Mouse (Mus musculus) inflammation-experienced regulatory T-cells, adult 16 weeks (primary cell): ENCODE measurements around the gene Endog. TPM values are rescaled to one million over a fixed set of nuclear protein-coding genes. Genes with fewer than 3 reads are reported as not detected.

Experiments used
- polyA plus RNA-seq: library from polyadenylated mRNA; unstranded; fragments of 100-300 nt; shearing (Covaris generic); gene quantifications from one replicate; pipeline ENCODE4 v1.2.1, GENCODE M21; 2017

Gene Endog
- 2.6 TPM for polyA plus RNA-seq

DNA sequence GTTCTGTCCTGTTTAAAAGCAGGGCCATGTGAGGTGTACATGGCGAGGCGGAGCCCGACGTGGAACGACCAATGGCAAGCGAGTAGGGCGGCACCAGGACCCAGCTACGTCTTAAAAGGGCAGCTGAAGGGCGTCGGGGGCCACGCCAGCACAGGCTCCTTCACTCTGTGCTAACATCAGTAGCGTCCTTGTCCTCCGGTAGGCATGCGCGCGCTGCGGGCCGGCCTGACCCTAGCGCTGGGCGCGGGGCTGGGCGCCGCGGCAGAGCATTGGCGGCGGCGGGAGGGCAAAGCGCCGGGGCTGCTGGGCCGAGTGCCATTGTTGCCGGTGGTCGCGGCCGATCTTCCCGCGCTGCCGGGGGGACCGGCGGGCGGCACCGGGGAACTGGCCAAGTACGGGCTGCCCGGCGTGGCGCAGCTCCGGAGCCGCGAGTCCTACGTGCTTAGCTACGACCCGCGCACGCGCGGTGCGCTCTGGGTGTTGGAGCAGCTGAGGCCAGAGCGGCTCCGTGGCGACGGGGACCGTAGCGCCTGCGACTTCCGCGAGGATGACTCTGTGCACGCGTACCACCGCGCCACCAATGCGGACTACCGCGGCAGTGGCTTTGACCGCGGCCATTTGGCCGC, at the start of gene Endog:
Gene Endog (plus strand): TSS at position 123 of the 626 bp plus-strand sequence.

DNA sequence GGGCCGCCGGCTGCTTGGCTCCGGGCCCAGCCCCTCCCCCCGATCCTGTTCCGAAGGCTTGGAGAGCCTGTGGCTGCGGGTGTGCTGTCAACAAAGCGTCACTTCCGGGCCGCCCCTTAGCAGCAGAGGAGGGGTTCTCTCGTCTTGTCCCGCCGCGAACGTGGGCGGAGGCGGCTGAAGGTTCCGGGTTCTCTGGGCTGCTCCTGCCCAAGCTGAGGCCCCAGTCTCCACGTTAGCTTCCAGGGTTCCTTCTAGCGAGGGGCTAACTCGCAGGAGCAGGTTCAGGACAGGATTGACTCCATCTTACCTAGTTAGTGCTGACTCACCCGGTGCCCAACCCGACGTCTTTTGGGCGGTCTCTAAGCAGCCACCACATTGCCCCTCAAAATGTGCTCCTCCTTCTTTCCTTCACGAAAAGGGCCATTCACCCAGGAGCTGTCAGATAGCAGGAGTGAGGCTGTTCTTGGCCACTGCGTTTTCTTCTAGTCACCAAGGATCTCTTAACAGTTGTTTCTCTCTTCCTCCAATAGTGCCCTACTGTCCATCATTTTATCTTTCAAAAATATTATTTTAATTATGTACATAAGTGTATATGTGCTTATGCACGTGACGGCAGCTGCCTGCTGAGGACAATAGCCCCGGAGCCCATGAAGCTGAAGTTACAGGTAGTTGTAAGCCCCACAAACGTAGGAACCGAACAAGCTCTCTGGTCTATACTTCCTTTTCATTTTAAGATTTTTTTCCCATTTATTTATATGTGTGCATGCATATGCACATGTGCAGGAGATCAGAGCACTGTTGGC, 46.6 kb upstream of the Endog start, which contains the start of gene Zer1:
Gene Zer1 (minus strand): TSS at position 114 of the 803 bp plus-strand sequence.

DNA sequence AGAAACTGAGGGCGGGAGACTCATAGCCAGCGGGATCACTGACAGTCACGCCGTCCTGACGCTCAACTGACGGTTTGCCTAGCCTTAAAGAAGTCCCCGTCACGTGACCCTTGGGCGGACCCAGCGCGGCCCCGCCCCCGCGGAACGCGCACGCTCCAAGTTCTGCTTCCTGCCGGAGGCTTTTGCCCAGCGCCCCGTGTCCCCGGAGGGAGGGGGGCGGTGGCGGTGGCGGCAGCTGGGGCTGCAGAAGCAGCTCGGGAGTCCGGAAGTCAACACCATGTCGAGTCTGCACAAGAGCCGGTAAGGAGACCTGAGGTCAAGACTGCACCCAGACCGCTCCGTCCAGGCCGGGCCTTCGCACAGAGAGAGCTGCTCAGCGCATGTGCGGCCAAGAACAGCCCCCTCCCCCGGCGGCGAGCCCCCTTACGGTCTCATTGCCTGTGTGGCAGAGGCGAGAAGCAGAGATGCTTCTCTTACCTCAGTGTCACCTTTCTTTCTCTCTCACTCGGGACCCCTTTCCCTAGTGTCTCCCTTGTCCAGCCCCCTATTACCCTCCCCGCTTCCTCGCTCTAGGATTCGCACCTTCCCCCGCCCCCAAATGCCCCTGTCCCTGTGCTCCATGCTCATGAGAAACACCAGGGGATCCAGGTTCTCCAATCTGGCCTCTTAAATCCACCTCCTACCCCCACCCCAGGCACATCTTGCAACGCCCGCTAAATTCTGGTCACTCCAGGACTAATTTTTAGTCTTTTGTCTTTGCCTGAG, 37.5 kb upstream of the Endog start, which contains the start of gene Tbc1d13:
Gene Tbc1d13 (plus strand): TSS at position 134 of the 765 bp plus-strand sequence.

DNA sequence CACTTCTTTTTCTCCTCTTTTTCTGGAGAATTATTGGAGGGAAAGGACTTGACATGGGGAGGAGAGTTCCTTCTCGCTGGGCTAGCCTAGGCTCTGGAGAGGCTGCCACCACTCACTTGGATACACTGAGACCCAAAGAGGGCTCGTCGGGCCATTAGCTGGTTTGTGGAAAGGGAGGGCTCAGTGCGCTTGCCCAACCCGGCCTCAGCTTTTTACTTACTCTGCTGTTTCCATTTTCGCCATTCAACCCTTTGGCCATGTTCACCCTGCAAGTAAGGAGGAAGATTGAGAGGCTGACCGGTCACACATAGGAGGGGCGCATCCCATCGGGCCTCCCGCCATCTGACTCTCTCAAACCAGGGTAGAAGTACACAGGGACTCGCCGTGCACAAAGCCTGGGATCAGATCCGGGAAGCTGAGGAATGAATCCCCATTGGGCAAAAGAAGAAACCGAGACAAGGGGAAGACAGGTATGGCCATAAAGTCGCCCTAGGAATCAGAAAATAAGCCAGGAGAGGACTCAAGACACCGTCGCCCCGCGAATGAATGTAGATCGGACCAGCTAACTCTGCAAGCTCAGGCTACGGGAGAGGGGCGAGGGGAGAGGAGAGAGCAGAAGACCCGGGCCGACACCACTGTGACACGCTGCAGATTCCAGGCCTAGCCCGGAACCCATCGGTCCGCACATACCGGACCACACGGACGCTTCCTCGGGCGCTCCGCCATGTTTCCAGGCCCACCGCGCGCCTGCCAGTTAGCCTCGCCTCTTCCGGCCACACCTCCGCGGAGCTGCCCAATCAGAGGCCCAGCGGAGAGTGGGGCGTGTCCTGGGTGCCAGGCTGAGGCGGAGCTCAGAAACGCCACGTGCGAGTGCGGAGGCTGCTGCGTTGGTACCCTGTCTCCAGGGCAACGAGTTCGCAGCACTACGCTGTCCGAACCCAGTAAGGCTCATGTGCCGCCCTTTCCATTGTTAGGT, 6.7 kb downstream of the Endog start, which contains the start of gene Spout1:
Gene Spout1 (minus strand): TSS at position 760 of the 976 bp plus-strand sequence.

DNA sequence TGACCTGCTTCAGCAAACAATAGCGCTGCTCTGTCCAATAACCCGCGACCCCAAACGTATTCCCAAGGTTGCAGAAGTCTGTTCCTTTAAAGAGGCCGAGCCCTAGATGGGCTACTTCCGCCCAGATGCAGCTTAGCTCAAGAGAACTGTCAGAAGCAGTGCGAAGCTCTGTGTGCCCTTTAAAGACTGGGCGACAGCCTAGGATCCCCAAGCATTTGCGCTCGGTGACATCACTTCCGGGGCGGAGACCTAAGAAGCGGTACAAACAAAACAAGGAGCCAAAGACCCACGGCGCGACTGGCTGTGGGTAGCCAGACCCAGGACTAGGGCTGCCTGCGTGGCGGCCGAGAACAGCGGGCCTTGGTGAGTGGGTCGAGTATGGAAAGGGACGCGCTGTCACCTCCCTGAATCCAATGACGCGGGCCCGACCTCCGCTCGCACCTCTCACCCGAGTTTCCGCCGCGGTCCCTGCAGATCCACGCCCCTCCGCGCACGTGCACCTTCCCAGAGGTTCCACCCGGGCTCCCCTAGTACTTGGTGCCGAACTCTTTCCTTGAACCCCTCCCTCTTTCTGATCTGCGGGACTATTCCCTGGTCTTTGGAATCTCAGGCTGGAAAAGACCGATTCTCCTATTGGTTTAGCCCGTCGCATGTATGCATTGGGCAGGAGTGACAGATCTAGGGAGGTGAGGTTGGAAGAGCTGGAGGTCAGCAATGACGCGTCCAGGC, 34.5 kb downstream of the Endog start, which contains the start of gene Kyat1:
Gene Kyat1 (minus strand): TSS at position 219 of the 729 bp plus-strand sequence.

Other genes starting within 250 kb of the Endog start
- 84.5 TPM for gene Gle1, start 236.1 kb upstream of the Endog start, polyA plus RNA-seq
- gene Sptan1, start 205.9 kb upstream of the Endog start, polyA plus RNA-seq: 124 TPM
- 1.7 TPM for gene Wdr34, start 122.6 kb upstream of the Endog start, polyA plus RNA-seq
- 141 TPM for gene Set, start 114.1 kb upstream of the Endog start, polyA plus RNA-seq
- gene Pkn3, start 93.8 kb upstream of the Endog start, polyA plus RNA-seq: 2.5 TPM
- 32.3 TPM for gene Zdhhc12, start 77.8 kb upstream of the Endog start, polyA plus RNA-seq
- 37.3 TPM for gene Zer1, start 46.9 kb upstream of the Endog start, polyA plus RNA-seq
- 8.8 TPM for gene Tbc1d13, start 37.7 kb upstream of the Endog start, polyA plus RNA-seq
- 47.6 TPM for gene Spout1, start 7.0 kb downstream of the Endog start, polyA plus RNA-seq
- 11.9 TPM for gene Kyat1, start 34.4 kb downstream of the Endog start, polyA plus RNA-seq
- gene Lrrc8a, start 66.2 kb downstream of the Endog start, polyA plus RNA-seq: 6.4 TPM
- gene Gm28035, start 69.1 kb downstream of the Endog start, polyA plus RNA-seq: 1.6 TPM
- gene Phyhd1, start 94.7 kb downstream of the Endog start, polyA plus RNA-seq: 4.7 TPM
- gene Gm28038, start 109.5 kb downstream of the Endog start, polyA plus RNA-seq: not detected
- 19.2 TPM for gene Dolk, start 114.8 kb downstream of the Endog start, polyA plus RNA-seq
- gene Nup188, start 114.9 kb downstream of the Endog start, polyA plus RNA-seq: 25.2 TPM
- gene Sh3glb2, start 187.8 kb downstream of the Endog start, polyA plus RNA-seq: 145 TPM
- 16.8 TPM for gene Miga2, start 192.7 kb downstream of the Endog start, polyA plus RNA-seq
- gene Dolpp1, start 220.8 kb downstream of the Endog start, polyA plus RNA-seq: 39.1 TPM
- 7.4 TPM for gene Crat, start 244.3 kb downstream of the Endog start, polyA plus RNA-seq
- gene Ptpa, start 244.5 kb downstream of the Endog start, polyA plus RNA-seq: 137 TPM